Mouse (Mus musculus): ENCODE data around the gene Astn2.

The Astn2 gene

DNA sequence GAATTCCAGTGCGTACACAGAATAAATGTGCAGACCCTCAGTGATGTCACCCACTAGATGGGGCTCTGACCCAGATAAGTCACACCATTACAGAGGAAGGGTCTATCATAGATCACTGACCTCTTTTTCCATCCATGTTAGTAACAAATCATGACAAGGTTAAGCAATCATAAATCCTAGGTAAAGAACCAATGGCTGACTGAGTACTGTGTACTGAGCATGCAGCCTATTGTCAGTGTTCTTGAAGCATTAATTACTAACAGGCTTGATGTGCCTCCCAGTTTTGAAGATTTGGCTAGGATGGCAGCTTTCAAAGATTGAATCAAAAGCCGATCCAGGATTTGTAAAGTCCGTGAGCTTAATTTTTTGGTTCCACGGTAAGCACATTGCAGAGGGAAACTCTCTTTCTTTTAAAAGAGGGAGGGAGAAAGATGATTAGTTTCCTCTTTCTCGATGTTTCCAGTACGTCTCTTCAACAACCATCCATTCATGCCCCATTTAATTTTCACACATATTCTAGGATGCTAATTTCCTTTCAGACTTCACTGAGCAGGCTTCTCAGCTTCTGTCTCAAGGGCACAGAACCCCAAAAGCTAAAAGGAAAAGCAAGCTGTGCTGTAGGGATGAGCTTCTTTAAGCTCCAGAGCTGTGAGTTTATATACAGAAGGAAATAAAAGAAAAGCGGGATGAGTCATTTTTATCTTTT is 93.9 kb downstream of the Astn2 start:
- 70% methylated on average over 7 of the region's 7 CpGs for WGBS

DNA sequence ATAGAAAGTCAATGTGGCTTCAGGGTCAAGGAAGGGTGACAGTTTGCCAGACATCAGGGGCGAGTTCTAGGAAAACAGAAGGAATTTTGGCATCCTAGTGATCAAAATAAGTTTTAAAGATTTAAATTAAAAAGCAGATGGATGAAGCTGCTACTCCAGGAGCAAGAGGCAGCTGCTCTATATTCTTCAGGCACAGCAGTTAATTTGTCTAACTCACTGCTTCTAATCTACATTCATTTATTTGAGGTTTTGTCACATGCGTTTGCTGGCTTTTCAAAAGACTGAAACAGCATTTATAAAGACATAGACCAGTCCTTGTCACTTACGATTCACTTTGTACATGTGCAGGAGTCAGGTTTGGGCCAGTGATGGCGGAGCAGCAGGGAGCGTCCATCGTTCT is 98.0 kb downstream of the Astn2 start:
- WGBS: 59% methylated on average over 6 of the region's 6 CpGs

GRCm38 (mm10) chr4:66302686-66303310 is 101.6 kb downstream of the Astn2 start:
- WGBS: 75% methylated on average over 7 of the region's 7 CpGs

GRCm38 (mm10) chr4:66276096-66276495 is 128.3 kb downstream of the Astn2 start:
- 88% methylated on average over 4 of the region's 4 CpGs for WGBS

- WGBS: 81% methylated on average over 6 of the region's 6 CpGs
Measured at GRCm38 (mm10) chr4:66271550-66272117, 132.8 kb downstream of the Astn2 start.

DNA sequence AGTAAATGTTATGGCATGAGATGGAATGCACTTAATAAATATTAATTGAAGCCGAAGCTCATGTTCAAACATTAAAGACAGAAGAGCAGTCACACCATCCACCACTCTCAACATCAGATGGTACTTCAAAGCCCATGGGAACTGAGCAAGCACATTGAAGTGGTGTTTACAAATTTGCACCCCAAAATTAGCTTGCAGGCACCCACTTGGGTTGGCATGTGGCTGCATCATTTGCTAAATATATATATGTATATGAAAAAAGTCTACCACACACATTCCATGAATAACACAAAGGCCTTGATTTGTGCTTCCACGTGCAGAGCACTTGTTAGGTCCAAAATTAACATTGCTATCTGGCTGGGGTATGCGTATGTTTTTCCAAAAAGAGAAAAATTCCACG is 140.4 kb downstream of the Astn2 start:
- 66% methylated on average over 4 of the region's 4 CpGs for WGBS

DNA sequence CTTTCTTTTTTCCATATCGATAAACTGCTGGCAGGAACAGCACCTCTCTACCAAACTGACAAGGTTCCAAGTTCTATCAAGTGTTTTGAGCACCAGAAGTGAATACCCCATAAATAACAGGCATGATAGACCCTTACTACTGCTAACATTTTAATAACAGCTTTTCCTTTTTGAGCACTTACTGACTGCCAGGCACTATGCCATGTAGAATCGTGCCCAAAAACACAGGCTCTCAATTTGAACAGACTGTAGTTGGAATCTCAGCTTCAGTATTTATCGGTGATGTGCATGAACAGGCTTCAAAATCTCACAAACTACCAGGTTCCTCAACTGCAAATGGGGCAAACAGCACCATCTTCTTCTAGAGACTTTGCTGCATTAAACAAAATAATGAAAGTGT is 143.1 kb downstream of the Astn2 start:
- 51% methylated on average over 3 of the region's 3 CpGs for WGBS

- WGBS: 63% methylated on average over 2 of the region's 2 CpGs
Measured at GRCm38 (mm10) chr4:66258905-66259304, 145.5 kb downstream of the Astn2 start.

DNA sequence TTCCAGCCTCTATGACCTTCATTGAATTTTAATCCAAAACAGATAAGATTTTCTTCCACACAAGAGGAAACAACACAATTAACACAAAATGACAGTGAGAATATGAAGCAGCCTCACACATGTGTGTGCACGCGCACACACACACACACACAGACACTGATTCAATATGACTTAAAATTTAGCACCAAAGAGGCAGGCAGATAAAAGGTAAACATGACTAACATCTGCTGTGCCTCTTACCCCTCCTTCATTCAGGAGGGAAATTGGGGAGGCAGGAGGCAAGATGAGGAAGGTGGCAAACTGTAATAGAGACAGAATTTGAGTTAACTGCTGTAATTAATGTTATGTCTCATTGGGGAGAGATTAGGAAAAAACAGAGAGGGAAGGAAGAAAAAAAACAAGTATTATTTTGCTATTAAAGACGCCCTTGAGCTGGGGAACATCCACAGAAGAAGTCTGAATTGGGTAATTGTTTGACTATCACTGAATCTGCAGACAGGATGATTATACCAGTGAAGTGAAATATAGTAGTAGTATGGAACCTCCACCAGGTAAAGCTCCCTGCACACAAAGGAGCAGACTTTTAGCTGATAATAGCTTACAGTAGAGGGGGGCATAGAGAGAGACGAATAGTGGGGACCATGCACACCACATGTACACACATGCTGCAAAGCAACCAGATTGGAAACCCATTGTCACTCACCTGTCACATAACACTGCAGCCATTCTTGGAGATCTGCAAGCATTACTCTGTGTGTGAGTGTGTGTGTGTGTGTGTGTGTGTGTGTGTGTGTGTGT is 149.5 kb downstream of the Astn2 start:
- 85% methylated on average over 4 of the region's 4 CpGs for WGBS

DNA sequence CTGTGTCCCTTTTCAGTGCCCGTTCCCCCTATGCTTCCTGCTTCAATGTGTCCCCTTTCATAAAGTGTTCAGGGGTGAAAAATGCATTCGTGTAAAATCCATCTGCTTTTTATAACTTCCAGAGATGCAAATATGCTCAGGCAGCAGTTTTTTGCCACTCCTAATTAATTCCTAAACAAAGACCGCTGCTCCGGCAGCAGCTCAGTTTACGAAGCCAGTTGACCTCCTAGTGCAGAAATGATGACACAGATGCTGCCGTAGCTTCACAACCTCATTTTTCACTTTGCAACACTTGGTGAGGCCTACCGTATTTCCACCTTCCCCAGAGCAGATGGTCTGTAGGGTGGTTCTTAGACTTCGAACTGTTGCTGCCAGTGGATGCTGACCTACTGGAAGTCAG is 155.9 kb downstream of the Astn2 start:
- WGBS: 69% methylated on average over 8 of the region's 8 CpGs

GRCm38 (mm10) chr4:66232799-66233198 is 171.6 kb downstream of the Astn2 start:
- WGBS: 91% methylated on average over 3 of the region's 3 CpGs

DNA sequence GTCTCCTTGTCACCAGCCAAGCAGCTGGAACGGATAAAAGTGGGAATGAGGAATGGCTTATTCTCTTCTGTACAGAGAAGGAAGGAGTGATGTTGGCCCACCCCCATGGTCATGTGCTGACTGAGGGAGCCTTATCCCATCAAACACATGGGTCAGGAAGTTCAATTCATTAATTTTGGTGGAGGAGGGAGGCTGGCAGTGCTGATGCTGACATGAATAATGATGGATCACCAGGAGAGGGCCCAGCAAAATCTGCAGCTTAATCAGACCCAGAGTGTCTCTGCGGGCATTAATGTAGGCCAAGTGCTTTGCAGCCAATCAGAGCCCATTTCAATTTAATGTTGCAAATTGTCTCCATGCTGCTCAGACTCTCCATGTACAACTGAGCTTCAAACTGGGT is 172.1 kb downstream of the Astn2 start:
- WGBS: 67% methylated on average over 2 of the region's 2 CpGs

GRCm38 (mm10) chr4:66230735-66231134 is 173.7 kb downstream of the Astn2 start:
- 62% methylated on average over 4 of the region's 4 CpGs for WGBS

DNA sequence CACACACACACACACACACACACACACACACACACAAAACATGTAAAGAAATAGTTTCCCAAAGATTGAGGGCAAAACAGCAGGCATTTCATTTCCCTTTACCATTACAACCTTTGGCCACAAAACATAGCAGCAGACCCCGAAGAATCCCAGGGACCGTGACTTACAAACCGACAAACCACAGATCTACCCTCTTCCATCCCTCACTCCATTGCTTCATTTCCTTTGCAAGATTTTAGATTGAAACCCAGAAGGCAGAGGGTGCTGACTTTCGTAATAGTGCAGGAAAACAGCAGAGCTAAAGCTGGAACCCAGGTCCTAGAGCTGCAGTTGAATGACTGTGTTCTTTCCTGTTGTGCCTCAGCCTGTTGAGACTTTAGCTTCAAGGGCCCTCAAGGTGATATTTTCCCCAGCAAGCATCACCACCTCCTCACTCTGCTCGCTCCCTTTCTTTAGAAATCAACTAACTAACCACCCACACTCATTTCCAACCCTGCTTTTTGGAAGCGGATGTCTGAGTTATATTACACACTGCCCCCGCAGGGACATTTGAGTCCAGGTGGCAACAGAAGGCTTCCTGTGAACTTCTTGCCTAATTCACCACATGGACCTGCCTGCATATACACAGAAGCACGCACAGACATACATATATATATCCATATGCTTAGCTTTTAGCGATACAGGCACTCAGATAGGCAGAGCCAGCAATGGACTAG is 181.7 kb downstream of the Astn2 start:
- 59% methylated on average over 9 of the region's 9 CpGs for WGBS

DNA sequence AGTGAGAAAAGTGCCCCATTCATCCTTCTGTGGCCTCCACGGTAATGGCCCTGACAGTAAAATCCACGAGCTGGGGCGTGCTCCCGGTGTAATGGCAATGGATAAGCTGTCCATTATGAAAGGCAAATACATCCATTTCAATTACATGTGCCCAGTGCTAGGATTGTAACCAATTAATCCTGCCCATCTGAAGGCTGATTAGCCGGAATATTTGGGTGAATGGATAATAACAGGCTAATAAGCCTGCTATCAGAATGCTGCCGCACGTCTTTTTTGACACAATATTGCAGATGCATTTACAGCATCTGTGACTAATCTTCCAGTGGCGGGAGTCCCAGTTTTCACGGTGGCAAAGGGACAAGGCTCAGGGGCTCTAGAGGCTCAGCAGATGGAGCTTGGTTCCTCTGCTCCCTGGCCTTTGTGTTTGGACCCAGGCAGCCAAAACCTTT is 189.2 kb downstream of the Astn2 start:
- 66% methylated on average over 9 of the region's 9 CpGs for WGBS

- 92% methylated on average over 8 of the region's 8 CpGs for WGBS
Measured at GRCm38 (mm10) chr4:66189636-66190035, 214.8 kb downstream of the Astn2 start.

GRCm38 (mm10) chr4:66175887-66176533 is 228.4 kb downstream of the Astn2 start:
- WGBS: 68% methylated on average over 14 of the region's 14 CpGs

GRCm38 (mm10) chr4:66171583-66171982 is 232.8 kb downstream of the Astn2 start:
- 64% methylated on average over 5 of the region's 5 CpGs for WGBS

- 58% methylated on average over 3 of the region's 3 CpGs for WGBS
Measured at GRCm38 (mm10) chr4:66170787-66171186, 233.6 kb downstream of the Astn2 start.

DNA sequence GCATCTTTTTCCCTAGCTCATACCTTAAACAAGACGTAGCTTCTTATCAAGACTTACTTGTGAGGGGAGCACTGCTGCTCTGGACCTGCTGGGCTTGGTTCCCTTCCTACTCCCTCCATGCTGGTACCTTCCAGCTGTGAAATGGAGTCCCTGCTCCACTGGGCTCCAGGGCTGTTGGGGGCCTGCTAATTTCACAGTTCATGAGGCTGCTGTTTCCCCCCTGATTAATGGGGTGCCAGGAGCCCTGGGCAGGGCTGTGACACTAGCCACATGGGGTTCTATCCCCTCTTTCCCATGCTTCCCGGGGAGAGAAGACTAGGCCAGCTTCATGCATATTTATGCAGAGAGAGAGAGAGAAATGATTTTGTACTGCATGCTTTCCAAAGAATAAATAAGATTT is 234.9 kb downstream of the Astn2 start:
- WGBS: 54% methylated on average over 2 of the region's 2 CpGs

DNA sequence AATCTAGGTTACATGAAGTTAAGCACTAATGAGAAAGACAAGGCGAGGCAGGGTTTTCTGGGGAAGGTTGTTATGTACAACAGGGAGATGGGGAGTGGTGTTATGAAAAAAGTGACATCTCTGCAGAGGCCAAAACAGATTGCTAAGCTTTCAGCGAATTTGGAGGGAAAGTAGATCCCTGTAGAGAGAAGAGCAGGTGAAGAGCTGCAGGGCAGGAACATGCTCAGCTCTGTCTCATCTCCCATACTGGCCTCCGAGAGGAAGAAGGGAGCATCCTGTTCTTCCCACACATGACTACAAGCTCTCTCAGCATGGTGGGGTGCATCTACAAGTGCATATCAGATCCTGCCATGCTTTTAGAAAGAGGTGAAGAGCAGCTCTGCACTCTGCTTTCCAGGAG is 245.7 kb downstream of the Astn2 start:
- WGBS: 89% methylated on average over 3 of the region's 3 CpGs
